Mouse (Mus musculus): ENCODE data around the gene Olfr730.

The Olfr730 gene

DNA sequence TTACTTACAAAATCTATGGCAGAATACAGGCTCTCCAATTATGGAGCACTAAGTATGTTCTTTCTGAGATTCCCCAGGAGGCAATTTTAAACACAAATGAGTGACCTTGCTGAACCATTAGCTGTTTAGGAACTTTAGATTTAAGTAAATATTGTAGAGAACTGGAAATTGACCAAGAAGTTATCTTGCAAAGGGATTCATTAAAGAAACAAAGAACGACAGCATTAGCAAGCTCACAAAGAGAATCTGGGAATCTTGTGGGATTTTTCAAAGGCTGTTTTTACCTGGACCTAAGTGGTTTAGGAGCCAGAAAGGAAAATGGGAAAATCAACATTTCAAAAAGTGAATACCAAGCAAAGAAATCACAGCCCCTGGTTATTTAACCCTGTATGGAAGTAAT lies at the start of gene Olfr730:
Gene Olfr730 (minus strand): TSS at position 101 of the 400 bp plus-strand sequence.
- DNase-seq, result no peak

DNA sequence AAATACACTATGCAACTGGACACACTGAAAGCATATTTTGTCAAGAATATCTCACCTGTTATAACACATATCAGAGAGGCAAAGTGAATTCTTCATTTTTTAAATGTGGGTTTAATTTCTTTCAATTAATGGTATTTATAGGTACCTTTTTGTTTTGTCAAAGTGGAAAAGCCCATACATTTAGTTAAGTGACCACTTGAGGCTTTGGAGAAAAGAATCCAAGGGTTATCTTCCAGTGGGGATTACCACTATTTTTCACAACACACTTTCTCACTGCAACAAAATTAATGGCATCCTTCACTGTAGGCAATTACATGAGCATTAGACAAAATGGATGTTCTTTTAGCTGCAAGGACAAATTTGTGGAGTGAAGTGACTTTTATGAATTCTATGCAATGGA lies 35.2 kb downstream of the Olfr730 start, which contains the start of gene Olfr729:
Gene Olfr729 (minus strand): TSS at position 101 of the 400 bp plus-strand sequence.
- no peak for DNase-seq

DNA sequence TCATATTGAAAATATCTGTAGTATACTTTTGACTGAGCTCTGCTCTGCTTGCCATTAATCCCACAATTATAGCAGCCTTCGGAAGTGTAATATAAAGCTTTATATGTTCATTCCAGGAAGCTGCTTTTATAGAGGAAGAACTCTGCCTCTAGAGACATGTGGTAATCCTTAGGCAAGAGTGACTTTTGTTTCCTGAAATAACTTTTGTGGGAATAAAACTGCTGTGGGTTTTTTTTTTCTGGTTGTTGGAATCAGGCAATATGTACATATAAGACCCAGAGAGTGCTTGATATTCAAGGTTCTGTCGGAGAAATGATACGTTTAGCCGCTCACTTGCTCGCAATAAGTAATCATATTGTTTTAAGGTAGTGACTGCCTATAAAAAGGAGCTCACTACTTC lies 45.4 kb downstream of the Olfr730 start, which contains the start of gene Olfr728:
Gene Olfr728 (minus strand): TSS at position 101 of the 400 bp plus-strand sequence.
- no peak for DNase-seq

Data from cerebellum, postnatal 14 days (tissue).